Mouse (Mus musculus): Measurements from ENCODE around the gene Mrpl35. TPM values are rescaled to one million over a fixed set of nuclear protein-coding genes. Genes with fewer than 3 reads are reported as not detected.

Gene Mrpl35
- total RNA-seq, 2 experiments from 2014 or later, result 34.5 to 37.3 TPM

- no peak for DNase-seq
Measured at GRCm38 (mm10) chr6:71801011-71801713, 25.6 kb downstream of the Mrpl35 start.

- no peak for DNase-seq
Measured at GRCm38 (mm10) chr6:71799391-71799790, 27.4 kb downstream of the Mrpl35 start.

DNA sequence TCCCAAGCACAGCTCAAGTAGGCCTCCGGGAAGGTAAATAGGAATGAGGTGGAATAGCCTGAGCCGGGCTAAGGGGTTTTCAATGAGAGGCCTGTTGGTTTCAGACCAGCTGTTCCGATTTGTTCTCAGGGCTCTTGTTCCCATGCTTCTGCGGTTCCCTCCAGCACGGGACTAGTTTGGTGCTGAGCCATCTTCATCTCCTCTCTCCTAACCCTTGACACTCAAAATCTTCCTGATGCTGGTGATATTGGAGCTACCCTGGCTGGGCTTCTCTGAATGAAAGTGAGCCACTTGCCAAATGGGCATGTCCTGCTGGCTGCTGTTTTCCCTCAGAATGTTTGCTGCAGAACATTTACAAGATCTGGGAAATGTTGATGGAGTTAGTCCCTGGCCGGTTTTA, 35.0 kb downstream of the Mrpl35 start:
- DNase-seq, result peak; percentile 30

- no peak for DNase-seq
Measured at GRCm38 (mm10) chr6:71788348-71788747, 38.4 kb downstream of the Mrpl35 start.

DNA sequence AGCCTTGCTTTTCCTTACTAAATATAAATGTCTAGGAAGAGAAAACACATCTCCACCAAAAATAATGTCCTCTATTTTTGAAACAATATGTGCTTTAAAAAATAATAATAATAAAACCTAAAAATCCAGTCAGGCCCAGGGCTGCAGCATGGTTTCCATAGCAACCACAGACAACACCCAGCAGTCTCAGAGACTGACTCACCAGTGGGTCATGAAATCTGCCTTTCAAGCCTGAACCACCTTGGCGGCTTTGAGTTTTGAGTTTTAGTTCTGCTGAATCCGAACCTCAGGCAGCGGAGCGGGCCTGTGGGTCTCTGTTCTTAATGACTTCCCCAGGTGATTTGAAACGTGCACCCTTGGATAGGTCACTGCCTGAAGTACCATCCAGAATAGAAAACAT, 43.6 kb downstream of the Mrpl35 start:
- no peak for DNase-seq

DNA sequence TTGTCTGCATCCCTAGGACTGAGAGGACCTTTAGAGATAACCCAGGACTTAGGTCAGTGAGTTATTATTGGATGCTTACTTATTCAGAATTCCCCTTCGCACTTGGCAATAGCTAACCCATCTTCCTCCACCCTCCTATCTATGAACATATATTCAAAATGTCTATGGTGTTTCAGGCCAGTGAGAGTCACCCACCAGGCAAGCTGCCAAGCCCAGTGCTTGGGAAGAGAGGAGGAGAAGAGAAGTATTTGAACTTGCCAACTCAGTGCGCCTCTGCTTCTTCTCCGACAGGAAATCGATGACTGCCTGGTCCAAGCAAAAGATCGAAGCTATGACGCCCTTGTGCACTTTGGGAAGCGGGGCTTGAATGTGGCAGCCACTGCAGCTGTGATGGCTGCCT, 46.3 kb downstream of the Mrpl35 start:
- no peak for DNase-seq

- no peak for DNase-seq
Measured at GRCm38 (mm10) chr6:71779831-71780230, 46.9 kb downstream of the Mrpl35 start.

DNA sequence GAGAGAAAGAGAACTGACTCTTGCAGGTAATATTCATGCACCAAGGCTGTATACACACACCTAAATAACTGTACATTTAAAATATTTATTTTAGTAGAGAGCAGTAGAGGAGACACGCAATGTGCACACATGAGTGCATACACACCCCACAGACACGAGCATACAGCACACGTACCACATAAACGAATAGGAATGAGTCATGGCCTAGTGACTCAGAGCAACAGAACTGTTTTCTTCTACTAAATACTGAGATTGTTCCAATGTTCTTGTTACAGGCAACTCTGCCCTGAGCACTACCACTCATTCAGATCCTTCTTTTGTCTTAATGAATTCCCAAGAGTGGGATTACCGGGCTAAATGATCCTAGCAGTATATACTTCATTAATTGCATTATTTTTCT, 48.8 kb downstream of the Mrpl35 start:
- DNase-seq, result no peak

- peak; percentile 51 for DNase-seq
Measured at GRCm38 (mm10) chr6:71772636-71773208, 54.0 kb downstream of the Mrpl35 start.

- no peak for DNase-seq
Measured at GRCm38 (mm10) chr6:71772156-71772555, 54.6 kb downstream of the Mrpl35 start.

GRCm38 (mm10) chr6:71771282-71771681, 55.5 kb downstream of the Mrpl35 start:
- DNase-seq, result no peak

DNA sequence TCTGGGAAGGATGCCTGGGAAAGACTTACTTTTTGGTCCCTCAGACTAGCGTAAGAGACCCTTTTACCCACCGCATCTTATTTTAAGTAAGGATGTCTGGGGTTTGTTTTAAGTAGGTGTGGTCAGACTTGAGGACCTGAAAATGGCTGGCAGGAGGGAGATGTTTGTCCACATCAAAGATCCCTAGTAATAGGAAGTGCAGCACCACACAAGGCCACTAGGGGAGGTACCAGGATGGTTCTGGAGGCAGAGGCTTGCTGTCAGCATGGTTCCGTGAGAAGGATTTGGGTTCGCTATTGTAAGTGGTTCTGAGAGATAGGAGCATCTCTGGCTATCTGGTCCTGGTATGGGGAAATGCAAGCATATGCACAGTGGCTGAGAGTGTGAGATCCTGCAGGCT, 55.9 kb downstream of the Mrpl35 start:
- no peak for DNase-seq

DNA sequence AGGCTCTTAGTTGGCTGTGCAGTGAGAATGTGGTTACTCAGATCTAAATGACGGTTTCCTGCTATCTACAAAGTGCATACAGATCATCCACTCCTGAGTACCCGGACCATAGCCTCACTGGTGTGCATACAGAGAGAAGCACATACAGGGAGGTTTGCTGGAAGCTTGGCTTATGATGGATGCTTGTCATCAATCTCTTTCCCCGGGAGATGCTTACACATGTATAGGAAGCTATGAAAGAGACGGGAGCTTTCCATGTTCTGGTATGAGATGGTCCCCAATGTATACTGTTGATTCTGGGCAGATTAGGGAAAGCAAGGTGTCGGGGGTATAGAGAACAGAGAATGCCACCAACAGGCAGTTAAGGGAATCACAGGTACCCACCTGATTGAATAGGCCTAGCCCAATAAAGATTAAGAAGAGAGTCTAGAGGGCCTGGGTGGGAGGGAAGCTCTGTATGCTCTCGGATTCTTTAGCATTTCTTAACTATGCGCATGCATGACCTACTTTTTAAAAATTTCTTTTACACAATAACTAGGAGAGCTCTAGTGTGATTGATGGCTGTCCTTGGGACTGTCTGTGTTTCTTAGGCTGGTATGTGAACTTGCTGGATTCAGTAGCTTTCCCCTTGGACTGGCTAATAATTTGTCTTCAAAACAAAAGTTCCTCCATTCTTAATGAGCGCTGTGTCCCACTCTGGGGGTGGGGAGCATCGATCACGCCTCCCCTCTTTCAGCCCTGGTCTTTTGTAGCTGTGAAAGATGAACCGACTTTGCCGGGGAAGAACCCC, 56.7 kb downstream of the Mrpl35 start:
- DNase-seq, result no peak

- DNase-seq, result no peak
Measured at GRCm38 (mm10) chr6:71767761-71768160, 59.0 kb downstream of the Mrpl35 start.

Other genes with a start within 250 kb of the Mrpl35 start
- 10 to 100 TPM in 1 of 2 experiments, 1 to 10 TPM in 1; 8.8 to 12.0 TPM for gene Kdm3a, start 194.0 kb downstream of the Mrpl35 start, total RNA-seq (2021)
- gene Reep1, start 119.4 kb downstream of the Mrpl35 start, total RNA-seq (2021), result 10 to 100 TPM; 62.2 to 72.5 TPM
- gene Immt, start 4.4 kb upstream of the Mrpl35 start, total RNA-seq (2021), result 100 to 1,000 TPM; 273 to 293 TPM
- gene Ptcd3, start 81.8 kb upstream of the Mrpl35 start, total RNA-seq (2021), result 10 to 100 TPM; 65.0 to 76.7 TPM
- 10 to 100 TPM; 26.7 to 34.2 TPM for gene Polr1a, start 82.1 kb upstream of the Mrpl35 start, total RNA-seq (2021)

All from gastrocnemius, postnatal 25 days (tissue).